Mouse (Mus musculus) liver, embryonic 14.5 days (tissue): Measurements from ENCODE around the gene Gjb4. TPM values are rescaled to one million over a fixed set of nuclear protein-coding genes. Genes with fewer than 3 reads are reported as not detected.
A peak's percentile ranks its signal among the peaks of the same experiment; 100 is the strongest.

Experiments
- ATAC-seq: fragments of 200-750 bp; cut with Nextera tagmentation; 2 replicates; pipeline ENCODE4 v1.8.0; 2017; ENCODE audit warnings: moderate number of reproducible peaks, mild to moderate bottlenecking, moderate library complexity; ENCODE audit not compliant: insufficient read depth
- DNase-seq, 3 experiments: peaks; one replicate each; pipeline ENCODE4 v3.0.0-alpha.2; 2012 to 2013; ENCODE audit warnings: low read depth in 3 of 3, low spot score in 3 of 3
- H3K27ac ChIP-seq: fragments of 300-500 bp; sonication (generic); 2 replicates; pipeline ENCODE4 v1.5.1; 2014; ENCODE audit warnings: moderate library complexity, mild to moderate bottlenecking, control low read depth, inconsistent platforms
- H3K27me3 ChIP-seq: fragments of 300-500 bp; sonication (generic); 2 replicates; pipeline ENCODE4 v1.6.1; 2014; ENCODE audit warnings: mild to moderate bottlenecking, low read length, moderate library complexity; ENCODE audit not compliant: control insufficient read depth, insufficient read depth
- H3K36me3 ChIP-seq: fragments of 300-500 bp; sonication (generic); replicated peaks from 2 replicates; pipeline ENCODE4 v1.6.1; 2014; ENCODE audit warnings: low read depth; ENCODE audit not compliant: control insufficient read depth, insufficient read depth
- H3K4me1 ChIP-seq, 2 experiments: fragments of 200-500 bp in 1 of 2; fragments of 300-500 bp in 1 of 2; sonication (generic) in 1 of 2; replicated peaks; 2 replicates each; pipeline ENCODE4 v1.6.1; 2012 to 2014; ENCODE audit warnings: antibody characterized with exemption in 1 of 2, inconsistent platforms in 1 of 2, low read length in 1 of 2; ENCODE audit not compliant: control insufficient read depth in 2 of 2, insufficient read depth in 2 of 2
- H3K4me2 ChIP-seq: fragments of 300-500 bp; sonication (generic); 2 replicates; pipeline ENCODE4 v1.6.1; 2014; ENCODE audit warnings: low read depth, mild to moderate bottlenecking, control low read depth, moderate library complexity
- H3K4me3 ChIP-seq, 2 experiments: fragments of 200-500 bp in 1 of 2; fragments of 300-500 bp in 1 of 2; sonication (generic) in 1 of 2; 2 replicates each; pipeline ENCODE4 v1.5.1; 2012 to 2014; ENCODE audit warnings: low read depth in 2 of 2, low read length in 2 of 2, mild to moderate bottlenecking in 2 of 2, control low read depth in 1 of 2, inconsistent platforms in 1 of 2, moderate library complexity in 1 of 2; ENCODE audit not compliant: insufficient read depth in 1 of 2
- H3K9ac ChIP-seq: fragments of 300-500 bp; sonication (generic); replicated peaks from 2 replicates; pipeline ENCODE4 v1.6.1; 2014; ENCODE audit warnings: mild to moderate bottlenecking, control low read depth, moderate library complexity
- H3K9me3 ChIP-seq: fragments of 300-500 bp; sonication (generic); 2 replicates; pipeline ENCODE4 v1.6.1; 2016; ENCODE audit warnings: low read length, mixed read lengths; ENCODE audit not compliant: control insufficient read depth
- CTCF ChIP-seq: IDR thresholded peaks from 2 replicates; pipeline ENCODE4 v1.5.1; 2016; ENCODE audit warnings: antibody characterized with exemption, low read depth, control low read depth
- EP300 ChIP-seq: IDR thresholded peaks from 2 replicates; pipeline ENCODE4 v1.6.1; 2016; ENCODE audit warnings: antibody characterized with exemption, low read depth
- WGBS: fragments of 180-500 bp; shearing (Covaris S2); extraction: QIAGEN DNeasy Blood & Tissue Kit; methylation state at CpG from one replicate; pipeline ENCODE4 v1.1.7; 2014; ENCODE audit not compliant: insufficient replicate concordance; 5-methylcytosine and 5-hydroxymethylcytosine counted together
- polyA plus RNA-seq, 2 experiments: library from polyadenylated mRNA; depleted of rRNA in 1 of 2; stranded (reverse) in 1 of 2; unstranded in 1 of 2; fragments of >200 nt; fragmentation: Nextera tagmentation in 1 of 2; extraction: Ambion mirVana in 1 of 2; gene quantifications; 2 replicates each; pipeline versions ENCODE4 v1.2.1 to v1.2.3; 2012 to 2014

Gjb4 gene
- polyA plus RNA-seq, 2 experiments: not detected

DNA sequence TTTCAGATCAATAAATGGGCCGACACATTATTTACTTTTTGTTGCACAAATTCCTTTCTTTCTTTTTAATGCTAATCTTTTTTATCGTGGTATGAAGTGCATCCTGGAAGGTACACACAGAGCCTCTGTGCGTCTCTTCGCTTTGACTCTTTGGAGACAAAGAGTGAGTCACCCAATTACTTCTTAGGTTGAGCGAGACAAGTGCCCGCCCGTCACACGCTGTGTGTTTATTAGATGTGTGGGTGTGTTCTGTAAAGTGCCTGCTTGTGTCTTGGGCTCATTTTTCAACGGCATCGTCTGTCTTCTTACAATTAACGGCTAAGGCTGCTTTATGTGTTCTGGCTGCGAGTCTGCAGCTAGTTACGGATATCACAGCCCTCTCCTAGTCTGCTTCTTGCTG lies 35.8 kb upstream of the Gjb4 start:
- no peak overlapping the region for H3K4me3 ChIP-seq
- 66% methylated on average over 13 of the region's 13 CpGs for WGBS
- H3K36me3 ChIP-seq: no peaks in the 10 kb centered on the region
- H3K9me3 ChIP-seq: no peaks in the 10 kb centered on the region
- H3K4me2 ChIP-seq: no peak overlapping the region
- no peaks in the 10 kb centered on the region for H3K27me3 ChIP-seq
- ATAC-seq: no peak
- no peak overlapping the region for H3K9ac ChIP-seq
- H3K4me1 ChIP-seq: no peaks in the 10 kb centered on the region
- no peak for DNase-seq
- H3K27ac ChIP-seq: no peak overlapping the region
- TF ChIP-seq EP300 (no peak), CTCF (no peak)

DNA sequence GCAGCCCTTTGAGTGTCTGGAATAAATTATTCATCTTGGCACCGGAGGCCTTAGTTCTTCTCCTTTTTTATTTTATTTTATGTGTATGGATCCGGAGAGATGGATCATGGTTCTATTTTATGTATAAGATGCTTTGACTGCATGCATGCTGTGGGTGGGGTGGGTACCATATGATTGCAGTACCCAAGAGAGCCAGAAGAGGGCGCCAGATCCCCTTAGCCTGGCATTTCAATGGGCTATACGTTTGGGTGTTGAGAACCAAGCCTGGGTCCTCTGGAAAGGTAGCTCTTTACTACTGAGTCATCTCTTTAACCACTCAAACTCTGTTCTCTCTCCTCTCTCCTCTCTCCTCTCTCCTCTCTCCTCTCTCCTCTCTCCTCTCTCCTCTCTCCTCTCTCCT lies 23.5 kb upstream of the Gjb4 start:
- no peaks in the 10 kb centered on the region for H3K9me3 ChIP-seq
- H3K27me3 ChIP-seq: no peaks in the 10 kb centered on the region
- DNase-seq: no peak
- no peak for TF ChIP-seq EP300
- peak; percentile 75 for TF ChIP-seq CTCF
- no peaks in the 10 kb centered on the region for H3K36me3 ChIP-seq
- H3K9ac ChIP-seq: no peak overlapping the region
- ATAC-seq: no peak
- no peaks in the 10 kb centered on the region for H3K4me1 ChIP-seq
- H3K4me2 ChIP-seq: no peak overlapping the region
- H3K27ac ChIP-seq: no peak overlapping the region
- H3K4me3 ChIP-seq: no peak overlapping the region
- 24% methylated on average over 4 of the region's 4 CpGs for WGBS

DNA sequence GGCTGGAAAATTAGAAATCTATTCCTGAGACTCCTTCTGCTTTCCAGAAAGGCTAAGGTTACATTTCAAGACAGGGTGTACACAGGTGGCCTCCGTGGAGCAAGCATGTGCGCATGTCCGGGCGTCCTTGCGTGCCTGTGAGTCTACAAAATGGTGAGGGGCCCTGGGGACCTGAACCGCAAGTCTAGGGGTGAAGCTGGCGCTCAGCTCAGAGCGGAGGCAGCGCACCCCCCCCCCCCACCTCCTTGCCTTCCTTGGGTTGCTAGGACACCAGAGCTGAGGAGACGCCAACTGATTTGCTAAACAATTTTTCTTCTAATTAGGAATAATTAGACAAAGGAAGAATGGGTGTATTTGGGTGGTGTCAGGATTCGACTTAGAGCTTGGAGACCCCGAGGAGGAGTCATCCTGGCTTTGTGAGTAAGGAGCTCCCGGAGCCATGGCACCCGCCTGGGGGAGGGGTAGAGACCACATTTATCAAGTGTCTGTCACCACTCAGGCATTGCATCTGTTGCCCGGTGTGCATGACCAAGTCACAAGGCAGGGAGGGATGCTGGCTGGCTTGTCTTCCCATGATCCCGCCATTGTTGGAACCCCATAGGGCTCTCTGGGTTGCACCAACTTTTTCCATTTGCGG lies 21.8 kb upstream of the Gjb4 start:
- DNase-seq (no peak), ATAC-seq (no peak)
- Histone ChIP-seq H3K36me3 (no peaks in the 10 kb centered on the region), H3K4me2 (no peak overlapping the region), H3K4me1 (no peaks in the 10 kb centered on the region), H3K9ac (no peak overlapping the region), H3K27me3 (no peaks in the 10 kb centered on the region), H3K4me3 (no peak overlapping the region), H3K9me3 (no peaks in the 10 kb centered on the region), H3K27ac (no peak overlapping the region)
- TF ChIP-seq CTCF (no peak), EP300 (no peak)
- WGBS: 71% methylated on average over 17 of the region's 17 CpGs

DNA sequence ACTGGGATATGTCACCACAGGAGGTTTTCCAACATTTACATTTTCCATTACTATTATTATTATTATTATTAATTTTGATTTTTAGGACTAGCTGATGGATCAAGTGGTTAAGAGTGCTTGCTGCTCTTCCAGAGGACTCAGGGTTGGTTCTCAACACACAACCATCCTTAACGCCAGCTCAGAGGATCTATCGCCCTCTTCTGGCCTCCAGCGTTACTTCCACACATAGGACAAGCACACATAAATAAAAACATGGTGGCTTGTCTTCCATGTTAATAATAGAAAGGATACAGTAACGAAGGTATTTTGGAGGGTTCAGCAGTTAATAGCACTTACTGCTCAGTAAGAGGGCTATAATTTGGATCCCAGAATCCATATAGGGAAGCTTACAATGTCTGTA lies 20.8 kb upstream of the Gjb4 start:
- H3K9ac ChIP-seq: no peak overlapping the region
- no peaks in the 10 kb centered on the region for H3K27me3 ChIP-seq
- no peaks in the 10 kb centered on the region for H3K36me3 ChIP-seq
- H3K27ac ChIP-seq: no peak overlapping the region
- no peak overlapping the region for H3K4me3 ChIP-seq
- no peaks in the 10 kb centered on the region for H3K4me1 ChIP-seq
- no peak for ATAC-seq
- H3K4me2 ChIP-seq: no peak overlapping the region
- WGBS: 58% methylated on average over 4 of the region's 4 CpGs
- TF ChIP-seq CTCF: no peak
- TF ChIP-seq EP300: no peak
- H3K9me3 ChIP-seq: no peaks in the 10 kb centered on the region
- DNase-seq: no peak

DNA sequence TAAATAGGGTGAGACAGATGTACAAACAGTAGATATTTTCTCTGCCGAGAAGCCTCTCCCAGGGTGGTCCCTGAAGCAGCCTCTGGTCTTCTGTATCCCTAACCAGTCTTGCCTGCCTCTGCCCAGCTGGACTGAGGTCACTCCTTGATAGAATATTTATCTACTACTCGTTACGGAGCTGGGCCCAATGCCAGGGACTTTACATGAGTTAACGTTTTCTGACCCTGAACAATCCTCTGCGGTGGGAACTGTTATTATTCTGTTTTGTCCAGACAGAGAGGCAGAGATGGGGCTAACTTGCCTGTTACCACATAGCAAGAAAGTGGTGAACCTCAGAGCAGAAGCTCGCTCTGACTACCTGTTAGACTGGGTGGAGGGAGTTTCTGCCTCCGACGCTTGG lies 19.6 kb upstream of the Gjb4 start:
- 61% methylated on average over 8 of the region's 8 CpGs for WGBS
- DNase-seq (no peak), ATAC-seq (no peak)
- no peak overlapping the region for H3K4me3 ChIP-seq
- no peaks in the 10 kb centered on the region for H3K4me1 ChIP-seq
- H3K27ac ChIP-seq: no peak overlapping the region
- H3K9me3 ChIP-seq: no peaks in the 10 kb centered on the region
- H3K36me3 ChIP-seq: no peaks in the 10 kb centered on the region
- H3K27me3 ChIP-seq: no peaks in the 10 kb centered on the region
- H3K4me2 ChIP-seq: no peak overlapping the region
- TF ChIP-seq EP300 (no peak), CTCF (no peak)
- no peak overlapping the region for H3K9ac ChIP-seq
